Mouse (Mus musculus) C2C12 (cell line): ENCODE measurements around the gene Edn2.

Experiments
- CEBPB ChIP-seq: IDR thresholded peaks from one replicate; pipeline ENCODE4 v1.6.1; 2011; ENCODE audit warnings: low read depth, mild to moderate bottlenecking, control low read depth, moderate library complexity
- CTCF ChIP-seq: IDR thresholded peaks from one replicate; pipeline ENCODE4 v1.5.1; 2011; ENCODE audit not compliant: control insufficient read depth, insufficient read depth, insufficient read length
- MYOG ChIP-seq: IDR thresholded peaks from one replicate; pipeline ENCODE4 v1.6.1; 2011; ENCODE audit not compliant: control insufficient read depth, insufficient read length; ENCODE audit errors: extremely low read depth

DNA sequence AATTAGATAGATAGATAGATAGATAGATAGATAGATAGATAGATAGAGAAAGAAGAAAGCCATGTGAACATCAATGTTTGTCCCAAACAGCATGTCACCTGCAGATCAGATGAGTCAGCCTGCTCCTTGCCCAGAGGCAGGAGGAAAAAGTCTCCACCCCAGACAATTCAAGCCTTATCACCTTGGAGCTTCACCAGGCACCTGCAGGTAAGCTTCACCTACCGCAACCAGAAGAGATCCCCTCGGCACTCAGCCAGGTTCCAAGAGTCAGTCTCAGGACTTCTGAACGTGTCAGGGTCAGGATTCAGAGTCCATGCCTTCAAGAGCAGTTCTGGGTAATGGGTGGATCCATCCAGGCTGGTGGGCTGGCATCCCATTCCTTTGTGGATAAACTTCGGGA, 18.1 kb downstream of the Edn2 start:
- TF ChIP-seq MYOG (no peak), CTCF (no peak), CEBPB (no peak)
